Mouse (Mus musculus) myocyte (in vitro differentiated cells): ENCODE results near the gene Wdr54. TPM values are rescaled to one million over a fixed set of nuclear protein-coding genes. Genes with fewer than 3 reads are reported as not detected.

Experiments
- H3K27me3 ChIP-seq: one replicate; pipeline ENCODE4 v1.6.1; 2011; ENCODE audit not compliant: control insufficient read depth, insufficient read depth, insufficient read length
- H3K36me3 ChIP-seq: one replicate; pipeline ENCODE4 v1.6.1; 2011; ENCODE audit not compliant: control insufficient read depth, insufficient read depth
- H3K4me2 ChIP-seq: one replicate; pipeline ENCODE4 v1.6.1; 2011; ENCODE audit warnings: low read depth, control low read depth
- H3K4me3 ChIP-seq: one replicate; pipeline ENCODE4 v1.5.1; 2011; ENCODE audit warnings: mild to moderate bottlenecking, control low read depth, moderate library complexity
- H3K79me2 ChIP-seq: one replicate; pipeline ENCODE4 v1.6.1; 2011; ENCODE audit not compliant: control insufficient read depth, insufficient read depth
- H3ac ChIP-seq: one replicate; pipeline ENCODE4 v1.6.1; 2011; ENCODE audit not compliant: control insufficient read depth, insufficient read length
- CEBPB ChIP-seq: IDR thresholded peaks from 2 replicates; pipeline ENCODE4 v1.6.1; 2011; ENCODE audit warnings: mild to moderate bottlenecking, moderate library complexity; ENCODE audit not compliant: poor library complexity, insufficient read depth, severe bottlenecking
- E2F4 ChIP-seq: IDR thresholded peaks from one replicate; pipeline ENCODE4 v1.6.1; 2011; ENCODE audit warnings: mild to moderate bottlenecking, control low read depth, moderate library complexity; ENCODE audit not compliant: insufficient read depth
- MAX ChIP-seq: IDR thresholded peaks from one replicate; pipeline ENCODE4 v1.6.1; 2011; ENCODE audit warnings: low read depth, mild to moderate bottlenecking, control low read depth
- MYOD1 ChIP-seq, 3 experiments: IDR thresholded peaks; one replicate each; pipeline ENCODE4 v1.6.1; 2011; ENCODE audit warnings: control low read depth in 2 of 3, low read depth in 2 of 3, mild to moderate bottlenecking in 2 of 3, moderate library complexity in 1 of 3; ENCODE audit not compliant: insufficient read length in 2 of 3, control insufficient read depth in 1 of 3
- MYOG ChIP-seq, 3 experiments: IDR thresholded peaks; one replicate each; pipeline ENCODE4 v1.6.1; 2011; ENCODE audit warnings: control low read depth in 2 of 3, low read depth in 2 of 3, mild to moderate bottlenecking in 2 of 3; ENCODE audit not compliant: insufficient read length in 2 of 3, control insufficient read depth in 1 of 3, insufficient read depth in 1 of 3
- POLR2A ChIP-seq: IDR thresholded peaks from one replicate; pipeline ENCODE4 v1.6.1; 2011; ENCODE audit warnings: low read depth, mild to moderate bottlenecking, control low read depth, moderate library complexity; ENCODE audit not compliant: insufficient read length
- POLR2AphosphoS2 ChIP-seq: IDR thresholded peaks from one replicate; pipeline ENCODE4 v1.6.1; 2011; ENCODE audit warnings: low read depth, control low read depth; ENCODE audit not compliant: insufficient read length
- REST ChIP-seq: IDR thresholded peaks from one replicate; pipeline ENCODE4 v1.6.1; 2011; ENCODE audit warnings: mild to moderate bottlenecking, control low read depth, moderate library complexity; ENCODE audit not compliant: insufficient read depth, insufficient read length
- SRF ChIP-seq: IDR thresholded peaks from one replicate; pipeline ENCODE4 v1.6.1; 2011; ENCODE audit warnings: low read depth; ENCODE audit not compliant: control insufficient read depth, insufficient read length
- TCF12 ChIP-seq: IDR thresholded peaks from one replicate; pipeline ENCODE4 v1.6.1; 2011; ENCODE audit warnings: mild to moderate bottlenecking, control low read depth; ENCODE audit not compliant: poor library complexity, insufficient read depth, severe bottlenecking
- TCF3 ChIP-seq: IDR thresholded peaks from one replicate; pipeline ENCODE4 v1.6.1; 2011; ENCODE audit warnings: low read depth, control low read depth; ENCODE audit not compliant: insufficient read length
- USF1 ChIP-seq: IDR thresholded peaks from one replicate; pipeline ENCODE4 v1.6.1; 2011; ENCODE audit warnings: low read depth, mild to moderate bottlenecking, control low read depth, moderate library complexity
- polyA plus RNA-seq: library from polyadenylated mRNA; unstranded; fragments of >200 nt; fragmentation: generic; extraction: Trizol; gene quantifications from one replicate; pipeline ENCODE4 v1.2.1, GENCODE M21; 2012; ENCODE audit warnings: missing spikeins

Wdr54 gene
- polyA plus RNA-seq: 12.3 TPM

DNA sequence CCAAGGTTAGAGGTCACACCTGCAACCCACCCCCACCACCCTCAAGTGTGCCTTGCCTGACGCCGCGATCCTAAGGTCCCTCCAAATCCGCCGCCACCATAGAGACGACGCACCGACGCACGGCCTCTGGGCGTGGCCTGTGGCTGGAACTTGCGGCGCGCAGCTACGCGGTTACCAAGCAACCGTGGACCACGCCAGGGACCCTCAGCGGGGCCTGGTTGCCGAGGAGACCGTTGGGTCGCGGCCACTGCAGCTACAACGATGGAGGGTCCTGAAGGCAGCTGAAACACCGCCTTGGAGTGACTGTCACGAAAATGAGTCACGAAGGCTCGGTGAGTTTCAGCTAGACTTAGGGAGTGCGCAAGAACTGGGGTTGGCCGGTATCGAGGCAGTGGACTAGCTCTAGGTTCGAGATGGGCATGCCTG, at the start of gene Wdr54, which contains the start of gene 1700003E16Rik:
Gene Wdr54 (minus strand): TSS at position 139 of the 426 bp plus-strand sequence.
Gene 1700003E16Rik (plus strand): TSS at position 146 of the 426 bp plus-strand sequence.
- H3K4me2 ChIP-seq: peak within 1 kb of the TSS; percentile 89

DNA sequence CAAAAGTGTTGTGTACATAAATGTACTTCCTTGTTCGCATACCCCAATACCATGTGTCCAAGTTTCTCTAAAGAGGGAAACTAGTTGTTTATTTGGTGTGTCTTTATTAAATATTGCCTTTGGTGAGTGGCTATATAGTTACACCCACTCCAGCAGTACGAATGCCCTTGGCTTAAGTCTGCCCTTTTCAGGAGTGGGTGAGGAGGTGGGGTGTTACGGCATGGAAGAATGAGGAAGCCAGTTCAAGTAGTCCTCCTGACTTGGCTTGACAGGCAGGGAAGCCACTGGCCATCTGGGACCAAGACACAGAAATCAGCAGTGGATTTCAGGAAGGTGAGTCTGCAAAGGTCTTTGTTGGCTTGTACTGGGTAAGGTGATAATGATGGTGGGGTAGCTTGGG, 49.7 kb upstream of the Wdr54 start:
- Histone ChIP-seq H3K79me2 (no peaks in the 10 kb centered on the region), H3K36me3 (no peaks in the 10 kb centered on the region), H3K4me3 (no peak overlapping the region), H3K4me2 (no peak overlapping the region), H3K27me3 (peaks cover 9% of the 10 kb centered on the region), H3ac (no peak overlapping the region)
- TF ChIP-seq REST (no peak), MYOG (IDR thresholded peaks at IDR 0.05; ENCODE audit: control insufficient read depth in 1 of 3, insufficient read depth in 1 of 3, insufficient read length in 2 of 3, low read depth in 2 of 3) (no peak), E2F4 (no peak), TCF3 (no peak), CEBPB (no peak), SRF (no peak), TCF12 (no peak), MYOD1 (IDR thresholded peaks at IDR 0.05; ENCODE audit: control insufficient read depth in 1 of 3, insufficient read length in 2 of 3, low read depth in 2 of 3) (no peak), USF1 (no peak)

More for the DNA sequence above, at the start of gene Wdr54, which contains the start of gene 1700003E16Rik:
- TF ChIP-seq MYOD1 (IDR thresholded peaks at IDR 0.05; ENCODE audit: control insufficient read depth in 1 of 3, insufficient read length in 2 of 3, low read depth in 2 of 3) (no peak), POLR2A (peak; percentile 60), TCF3 (no peak), SRF (no peak), CEBPB (no peak), USF1 (no peak), MAX (no peak), POLR2AphosphoS2 (peak; percentile 79), E2F4 (peak; percentile 20), REST (no peak), TCF12 (no peak), MYOG (IDR thresholded peaks at IDR 0.05; ENCODE audit: control insufficient read depth in 1 of 3, insufficient read depth in 1 of 3, insufficient read length in 2 of 3, low read depth in 2 of 3) (no peak)
- Histone ChIP-seq H3ac (no peak within 1 kb of the TSS), H3K36me3 (peaks cover 3% of the 10 kb centered on the region), H3K27me3 (peaks cover 5% of the 10 kb centered on the region), H3K4me3 (peak within 1 kb of the TSS; percentile 58), H3K79me2 (no peaks in the 10 kb centered on the region)

DNA sequence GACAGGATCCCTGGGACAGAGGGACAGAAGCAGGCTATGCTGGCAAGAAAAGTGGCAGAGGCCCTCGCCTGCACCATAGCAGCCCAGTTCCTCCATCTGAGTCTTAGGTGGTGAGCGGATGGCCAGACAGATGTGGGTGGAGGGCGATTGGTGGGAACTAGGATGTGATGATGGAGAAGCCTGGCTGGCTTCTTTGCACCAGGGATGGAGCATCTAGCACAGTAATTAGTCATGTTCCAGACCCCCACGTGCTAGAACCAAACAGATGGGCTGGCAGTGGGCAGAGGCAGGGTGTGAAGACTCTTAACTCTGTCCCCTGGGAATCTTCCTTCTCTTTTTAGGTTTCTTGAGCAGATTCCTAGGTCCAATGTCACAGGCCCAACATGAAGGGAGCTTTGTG, 47.1 kb upstream of the Wdr54 start:
- peak; percentile 21 for TF ChIP-seq POLR2AphosphoS2
- no peak for TF ChIP-seq CEBPB
- Histone ChIP-seq H3K36me3 (no peaks in the 10 kb centered on the region), H3ac (no peak overlapping the region), H3K4me2 (no peak overlapping the region), H3K79me2 (no peaks in the 10 kb centered on the region), H3K27me3 (no peaks in the 10 kb centered on the region), H3K4me3 (no peak overlapping the region)

DNA sequence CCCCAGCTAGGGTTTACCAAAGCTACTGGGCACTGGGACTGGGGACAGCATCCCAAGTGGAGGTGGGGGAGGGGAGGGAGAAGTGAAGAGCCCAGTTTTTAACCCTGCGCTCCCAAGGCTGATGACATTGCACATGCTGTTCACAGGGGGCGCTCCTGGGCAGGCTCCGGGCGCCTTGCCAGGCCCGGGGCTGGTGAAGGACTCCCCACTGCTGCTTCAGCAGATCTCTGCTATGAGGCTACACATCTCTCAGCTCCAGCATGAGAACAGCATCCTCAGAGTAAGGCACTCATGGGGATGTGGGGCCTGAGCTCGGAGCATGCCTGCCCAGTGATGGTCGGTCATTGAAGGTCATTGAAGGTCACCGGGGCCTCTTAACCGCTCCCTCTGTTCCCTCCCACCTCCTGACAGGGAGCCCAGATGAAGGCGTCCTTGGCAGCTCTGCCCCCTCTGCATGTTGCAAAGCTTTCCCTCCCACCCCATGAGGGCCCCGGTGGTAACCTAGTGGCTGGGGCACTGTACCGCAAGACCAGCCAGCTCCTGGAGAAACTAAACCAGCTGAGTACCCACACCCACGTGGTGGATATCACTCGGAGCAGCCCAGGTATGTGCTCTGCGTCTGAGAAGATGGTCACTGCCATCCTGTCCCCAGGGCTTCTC, 41.3 kb upstream of the Wdr54 start:
- TF ChIP-seq TCF3: no peak
- no peak for TF ChIP-seq MYOG (IDR thresholded peaks at IDR 0.05; ENCODE audit: control insufficient read depth in 1 of 3, insufficient read depth in 1 of 3, insufficient read length in 2 of 3, low read depth in 2 of 3)
- TF ChIP-seq POLR2AphosphoS2: no peak
- no peak for TF ChIP-seq E2F4
- TF ChIP-seq TCF12: no peak
- TF ChIP-seq SRF: no peak
- no peak for TF ChIP-seq USF1
- no peak for TF ChIP-seq POLR2A
- no peak for TF ChIP-seq MYOD1 (IDR thresholded peaks at IDR 0.05; ENCODE audit: control insufficient read depth in 1 of 3, insufficient read length in 2 of 3, low read depth in 2 of 3)
- TF ChIP-seq MAX: no peak
- TF ChIP-seq REST: no peak
- no peak for TF ChIP-seq CEBPB
- Histone ChIP-seq H3K4me2 (no peak overlapping the region), H3ac (no peak overlapping the region), H3K36me3 (peaks cover 7% of the 10 kb centered on the region), H3K4me3 (no peak overlapping the region), H3K79me2 (no peaks in the 10 kb centered on the region), H3K27me3 (no peaks in the 10 kb centered on the region)

DNA sequence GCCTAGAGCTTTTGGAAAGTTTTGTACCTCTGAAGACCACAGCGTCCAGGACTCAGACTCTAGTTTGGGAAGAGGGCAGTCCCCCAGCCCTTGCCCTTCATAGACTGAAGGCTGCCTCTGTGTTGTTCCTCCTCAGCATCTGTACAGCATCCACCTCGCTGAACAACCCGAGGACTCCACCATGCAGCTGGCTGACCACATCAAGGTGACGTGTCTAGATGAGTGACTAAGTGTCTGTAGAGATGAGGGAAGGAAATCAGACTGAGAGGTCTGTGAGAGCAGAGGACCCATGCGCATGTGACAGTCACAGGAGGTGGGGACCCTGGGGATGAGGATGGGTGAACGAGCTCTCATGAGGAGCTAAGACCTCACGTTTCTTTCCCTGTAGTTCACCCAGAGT, 37.4 kb upstream of the Wdr54 start:
- H3ac ChIP-seq: no peak overlapping the region
- H3K36me3 ChIP-seq: peaks cover 14% of the 10 kb centered on the region
- no peaks in the 10 kb centered on the region for H3K27me3 ChIP-seq
- no peaks in the 10 kb centered on the region for H3K79me2 ChIP-seq
- no peak overlapping the region for H3K4me3 ChIP-seq
- no peak for TF ChIP-seq POLR2AphosphoS2
- TF ChIP-seq MAX: no peak
- no peak for TF ChIP-seq USF1
- TF ChIP-seq MYOG (IDR thresholded peaks at IDR 0.05; ENCODE audit: control insufficient read depth in 1 of 3, insufficient read depth in 1 of 3, insufficient read length in 2 of 3, low read depth in 2 of 3): no peak
- no peak overlapping the region for H3K4me2 ChIP-seq
